Comparison of ENCODE assay signal across 2 mouse cellular contexts in genomic region chr13:97130413-97130812, GRCm38 (mm10). TPM values are rescaled to one million over a fixed set of nuclear protein-coding genes. Genes with fewer than 3 reads are reported as not detected.
"Had no signal": no experiment of that assay in that cellular context is flagged by ENCODE, and none has a peak within 500 bp of the region (broad histone marks: within the 10 kb centered on the region; RNA-seq: fewer than 3 reads in every experiment).

No protein-coding gene starts in this region.

RNA-seq across cellular contexts. Expression of gene Gm6169, which starts 31.4 kb away (rescaled TPM):
- total RNA-seq: liver, adult 2 months; midbrain, postnatal 0 days had no signal
- polyA plus RNA-seq: liver, adult 2 months had no signal
